Mouse (Mus musculus): ENCODE measurements around the gene Cldn22.

Gene Cldn22

DNA sequence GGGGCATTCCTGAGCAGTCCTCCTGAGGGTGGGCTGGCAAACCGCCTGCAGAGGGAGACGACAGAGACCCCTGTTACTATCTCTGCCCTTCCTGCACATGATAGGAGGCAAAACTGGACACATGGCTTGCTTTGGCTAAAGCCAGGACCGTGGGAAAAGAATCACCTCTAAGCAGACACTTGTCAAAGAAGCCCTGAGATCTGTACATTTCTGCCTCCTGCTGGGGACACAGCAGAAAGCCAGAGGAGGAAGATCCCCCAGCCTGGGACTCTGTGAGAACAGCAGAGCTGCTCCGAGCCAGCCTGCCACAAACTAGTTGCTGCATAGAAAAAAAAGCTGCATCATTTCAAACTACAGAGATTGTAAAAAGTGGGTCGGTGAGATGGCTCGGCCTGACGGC is 18.8 kb downstream of the Cldn22 start:
- DNase-seq: no peak

DNA sequence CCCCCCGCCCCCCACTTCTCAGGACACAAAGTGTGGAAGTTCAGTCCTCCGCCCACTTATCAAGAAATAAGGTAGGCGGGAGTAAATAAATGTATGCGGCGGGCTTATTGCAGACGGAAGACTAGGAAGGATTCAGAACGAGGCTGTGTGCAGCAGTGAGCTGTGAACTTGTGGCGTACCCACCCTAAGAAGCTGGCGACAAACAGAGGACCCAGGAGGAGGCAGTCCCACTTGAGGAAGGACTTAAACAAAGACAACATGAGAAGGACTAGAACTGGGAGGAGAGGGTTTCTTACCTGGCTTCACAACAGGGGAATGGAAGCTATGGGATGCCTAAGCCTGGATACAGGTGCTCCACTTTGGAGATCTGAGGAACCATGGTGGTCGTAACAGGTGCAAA is 19.4 kb downstream of the Cldn22 start:
- DNase-seq: no peak

DNA sequence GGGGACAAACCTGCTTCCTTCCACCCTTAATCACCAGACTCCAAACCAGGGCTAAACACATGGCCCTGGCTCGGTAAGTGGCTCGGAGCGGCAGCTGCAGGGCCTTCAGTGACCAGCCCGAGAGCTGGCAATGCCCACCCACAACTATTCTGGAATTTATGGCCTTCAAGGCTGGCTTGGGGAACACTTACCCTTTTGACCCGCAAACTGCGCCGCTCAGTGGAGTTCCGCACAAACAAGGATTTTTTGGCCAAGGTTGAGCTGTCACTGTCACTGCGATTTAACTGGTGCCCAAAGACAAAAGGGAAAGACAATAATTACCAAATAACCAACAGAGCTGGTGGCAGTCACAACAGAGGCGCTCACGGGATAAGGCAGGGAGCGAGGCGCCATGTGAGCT is 21.7 kb downstream of the Cldn22 start:
- no peak for DNase-seq

DNA sequence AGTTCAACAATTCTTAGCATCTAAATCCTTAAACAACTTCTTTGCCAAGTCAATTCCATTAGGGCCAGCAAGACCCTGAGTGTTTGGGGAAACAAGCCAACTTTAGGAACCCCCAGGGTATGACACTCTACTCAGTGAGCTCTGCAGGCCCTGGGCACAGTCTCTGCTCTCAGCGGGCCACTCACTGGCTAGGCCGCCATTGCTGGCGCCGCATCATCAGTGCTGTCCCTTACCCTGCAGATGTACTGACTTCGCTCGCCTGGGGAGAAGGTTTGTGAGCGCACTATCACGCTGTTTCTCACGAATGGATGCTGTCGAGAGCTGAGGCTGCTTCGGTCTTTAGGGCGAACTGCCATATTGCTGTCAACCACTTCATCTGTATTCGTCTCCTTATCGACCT is 22.9 kb downstream of the Cldn22 start:
- no peak for DNase-seq

DNA sequence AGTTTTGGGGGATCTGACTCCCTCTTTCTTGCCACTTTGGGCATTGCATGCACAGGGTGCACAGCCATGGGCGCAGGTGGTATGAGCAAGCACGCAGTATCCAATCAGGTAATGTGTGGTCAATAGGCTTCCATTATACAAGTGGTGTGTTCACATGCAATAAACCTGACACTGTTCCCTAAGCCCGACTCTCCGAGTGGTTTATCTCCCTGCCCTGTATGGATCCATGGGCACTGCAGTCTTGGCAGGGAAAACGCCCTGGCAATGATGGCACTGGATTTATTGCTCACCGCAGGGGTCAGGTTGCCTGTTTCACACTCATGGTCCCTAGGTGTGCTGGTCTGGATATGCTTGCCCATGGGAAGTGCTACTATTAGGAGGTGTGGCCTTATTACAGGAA is 23.6 kb downstream of the Cldn22 start:
- no peak for DNase-seq

DNA sequence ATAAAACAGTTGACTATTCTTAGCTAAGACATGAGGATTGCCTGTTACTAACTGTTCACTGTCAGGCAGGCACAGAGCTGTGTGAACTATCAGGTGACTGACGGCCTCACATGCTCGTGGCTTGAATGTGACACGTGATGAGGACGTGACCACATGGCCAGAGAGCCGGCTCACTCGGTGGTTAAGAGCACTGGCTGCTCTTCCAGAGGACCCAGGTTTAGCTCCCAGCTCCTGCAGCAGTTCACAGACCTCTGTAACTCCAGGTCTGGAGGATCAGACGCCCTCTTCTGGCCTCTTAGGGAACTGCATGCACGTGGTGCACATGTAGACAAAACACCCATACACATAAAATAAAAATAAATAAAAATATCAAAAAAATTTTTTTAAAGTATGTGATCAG is 25.6 kb downstream of the Cldn22 start:
- DNase-seq: no peak

DNA sequence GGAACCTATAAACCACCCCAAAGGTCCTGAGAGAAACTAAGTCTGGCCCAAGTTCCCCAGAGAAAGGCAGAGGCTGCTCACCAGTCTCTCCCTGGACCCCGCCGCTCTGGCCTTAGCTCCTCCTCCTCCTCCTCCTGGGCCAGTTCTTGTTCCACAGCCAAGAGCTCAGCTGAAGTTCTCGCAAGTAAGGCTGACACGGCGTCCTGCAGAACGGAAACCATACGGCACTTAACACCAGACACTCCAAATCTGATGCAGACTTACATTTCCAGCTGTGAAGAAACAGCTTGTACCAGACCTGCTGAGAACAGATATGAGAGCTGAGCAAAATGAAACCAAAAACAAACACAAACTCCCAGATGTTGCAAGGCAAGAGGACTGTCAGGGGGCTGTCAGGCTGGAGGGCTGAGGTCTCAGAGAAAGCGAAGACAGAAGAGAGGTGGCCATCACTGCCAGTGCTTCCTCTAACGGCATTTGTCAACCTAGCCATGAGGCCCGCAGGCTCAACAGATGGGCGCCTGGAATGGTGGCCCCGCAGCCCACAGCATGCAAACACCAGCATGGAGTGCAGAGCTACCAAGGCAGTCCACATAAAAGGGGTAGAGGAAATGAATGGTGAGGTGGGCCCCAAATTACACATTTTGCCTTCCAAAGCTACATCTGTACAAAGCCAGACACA is 27.7 kb downstream of the Cldn22 start:
- peak; percentile 39 to 63 for DNase-seq

DNA sequence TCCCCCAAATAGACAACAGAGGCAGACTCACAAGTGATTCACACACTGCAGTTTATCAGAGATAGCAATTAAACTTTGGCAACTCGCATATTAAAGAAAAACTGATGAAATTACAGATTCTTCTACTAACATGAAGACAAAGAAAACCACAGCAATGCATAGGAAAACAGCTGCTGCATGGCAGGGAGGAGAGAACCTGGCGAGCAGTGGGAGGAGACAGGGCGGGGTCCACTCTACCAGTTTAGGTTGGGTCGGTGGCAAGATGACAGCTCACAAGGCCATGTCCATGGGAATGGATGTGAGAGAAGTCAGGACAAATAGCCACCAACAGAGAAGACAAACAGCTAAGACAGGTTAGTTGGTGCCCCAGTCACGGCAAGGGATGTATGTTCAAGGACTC is 28.5 kb downstream of the Cldn22 start:
- DNase-seq: no peak

DNA sequence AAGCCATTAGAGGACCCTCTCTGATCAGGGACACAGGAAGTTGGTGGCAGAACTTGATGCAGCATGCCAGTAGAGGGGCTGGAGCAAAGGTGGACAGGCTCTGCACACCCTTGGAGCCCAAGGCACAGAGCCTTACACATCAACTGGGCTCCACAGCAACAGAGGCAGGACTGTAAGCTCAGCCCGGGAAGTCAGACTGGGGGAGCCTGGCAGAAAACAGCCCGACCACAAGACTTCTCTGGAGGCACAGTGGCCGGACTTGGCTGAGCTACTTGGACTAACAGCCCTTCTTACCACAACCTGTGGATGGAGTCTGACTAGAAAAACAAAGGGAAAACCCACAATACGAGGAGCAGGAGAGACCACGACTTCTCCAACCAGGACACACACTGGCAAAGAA is 29.1 kb downstream of the Cldn22 start:
- no peak for DNase-seq

DNA sequence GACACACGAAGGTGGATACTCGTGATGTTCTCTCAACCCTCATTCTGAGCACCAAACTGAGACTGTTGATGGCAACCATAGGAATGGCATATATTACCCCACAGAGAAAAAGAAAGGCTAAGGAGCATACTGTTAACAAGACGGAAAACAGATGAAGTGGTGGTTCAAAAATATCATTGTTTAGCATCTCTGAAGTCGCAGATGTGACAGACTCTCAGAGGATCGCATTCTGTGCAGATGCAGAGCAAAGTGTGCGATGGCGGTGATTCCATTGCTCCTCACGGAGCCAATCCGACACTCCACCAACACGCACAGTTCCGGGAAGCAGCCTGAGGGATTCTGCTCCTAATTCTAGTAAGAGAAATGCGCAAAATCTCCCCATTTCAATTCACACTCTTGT is 35.0 kb downstream of the Cldn22 start:
- no peak for DNase-seq

DNA sequence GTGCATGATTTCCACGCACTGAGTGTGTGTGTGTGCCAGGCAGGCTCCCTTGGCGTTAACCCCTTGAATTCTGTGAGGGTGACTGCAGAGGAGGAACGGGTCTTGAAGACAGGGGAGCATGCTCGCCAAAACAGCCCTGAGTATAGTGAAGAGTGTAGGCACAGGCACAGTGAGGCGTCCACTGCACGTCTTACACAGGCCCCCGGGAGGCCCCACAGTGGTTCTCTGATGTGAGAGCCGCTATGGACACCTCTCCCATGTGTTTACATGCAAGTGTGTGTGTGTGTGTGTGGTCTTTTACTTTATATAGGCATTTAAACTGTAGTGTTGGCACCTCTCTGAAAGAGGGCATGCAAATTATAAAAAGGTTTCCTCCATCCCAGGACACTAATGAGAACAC is 42.3 kb downstream of the Cldn22 start:
- DNase-seq: no peak

DNA sequence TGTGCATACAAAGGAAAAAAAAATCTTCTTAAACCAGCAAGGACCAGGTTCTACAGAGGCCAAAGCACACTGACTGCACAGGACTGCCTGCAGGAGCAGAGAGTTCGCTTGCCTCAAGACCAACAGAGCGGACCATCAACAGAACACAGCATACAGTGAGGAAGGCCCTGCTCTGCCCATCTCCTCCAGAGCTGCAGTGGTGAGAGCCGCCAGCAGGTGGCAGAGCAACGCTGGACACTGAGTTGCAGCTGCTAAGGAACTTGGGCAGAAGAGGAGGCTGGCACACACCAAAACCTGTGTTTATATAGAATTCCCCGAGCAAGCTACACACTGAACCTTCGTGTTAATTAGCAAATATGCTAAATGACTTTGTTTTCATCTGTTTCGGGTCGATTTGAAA is 42.8 kb downstream of the Cldn22 start:
- peak; percentile 73 to 77 for DNase-seq

DNA sequence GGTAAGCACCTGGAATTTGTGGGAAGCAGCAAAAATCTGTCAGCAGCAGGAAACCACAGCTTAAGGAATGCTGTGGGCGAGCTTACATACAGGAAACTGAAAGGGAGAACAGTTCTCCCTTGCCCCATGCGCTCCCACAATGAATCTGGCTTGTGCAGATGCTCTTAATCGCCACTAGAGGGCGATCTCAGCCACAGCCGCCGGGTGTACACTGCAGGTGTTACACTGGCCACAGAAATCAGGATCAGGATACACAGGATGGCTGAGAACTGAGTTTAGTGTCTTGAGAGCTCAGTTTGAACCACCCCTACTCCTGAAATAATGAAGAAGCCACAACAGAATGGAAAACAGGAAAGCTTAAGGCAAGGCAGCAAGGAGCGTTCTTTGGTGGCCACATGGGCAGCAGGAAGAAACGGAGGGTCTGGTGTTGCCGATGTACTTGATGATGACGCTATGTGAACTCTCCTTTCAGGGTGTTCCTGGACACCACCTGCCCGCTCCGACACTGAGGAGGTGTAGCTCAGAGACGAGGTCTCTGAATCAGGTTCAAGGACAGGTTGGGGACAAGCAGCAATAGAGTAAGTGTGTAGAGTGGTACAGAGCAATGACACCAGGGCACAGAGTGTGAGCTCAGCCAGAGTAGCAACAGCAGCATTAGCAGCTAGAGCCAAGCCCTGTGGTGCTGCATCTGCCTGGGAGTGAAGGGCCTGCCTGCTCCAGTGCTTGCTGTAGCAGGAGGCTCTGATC is 48.3 kb downstream of the Cldn22 start:
- DNase-seq: peak in 1 of 2 experiments; percentile 40

DNA sequence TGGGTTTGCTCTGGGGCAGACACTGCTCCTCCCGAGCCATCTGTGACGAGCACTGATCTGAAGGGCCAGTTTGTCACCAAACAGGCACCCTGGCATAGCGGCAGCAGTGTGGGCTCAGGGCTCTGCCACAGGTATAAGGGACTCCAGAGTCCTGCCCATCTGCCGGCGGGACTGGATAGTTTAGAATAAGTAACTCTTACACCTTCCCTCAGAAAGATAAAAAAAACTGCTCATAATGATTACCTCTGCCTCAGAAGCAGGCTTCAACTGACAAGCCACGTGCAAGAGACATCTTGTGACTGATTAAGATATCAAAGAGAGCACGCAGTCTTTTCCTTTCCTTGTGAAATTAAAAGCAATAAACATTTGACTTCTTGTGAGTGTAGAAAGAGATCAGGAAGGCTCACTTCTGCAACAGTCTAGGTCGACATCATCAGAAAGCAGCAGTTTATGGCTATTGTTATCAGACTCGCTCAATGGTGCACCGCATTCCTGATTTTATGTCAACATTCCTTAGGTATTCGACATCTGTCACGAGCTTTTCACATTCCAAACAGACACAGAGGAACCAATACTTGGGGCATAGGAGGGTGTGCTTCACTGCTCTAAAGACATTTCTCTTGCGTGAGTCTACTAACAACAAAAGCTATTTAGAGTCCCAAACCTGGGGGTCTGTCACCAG is 50.4 kb downstream of the Cldn22 start:
- no peak for DNase-seq
